Mouse (Mus musculus) lung, postnatal 0 days (tissue): ENCODE measurements around the gene Sept10. TPM values are rescaled to one million over a fixed set of nuclear protein-coding genes. Genes with fewer than 3 reads are reported as not detected.

Source experiments
- ATAC-seq: fragments of 200-750 bp; cut with Nextera tagmentation; 2 replicates; pipeline ENCODE4 v1.8.0; 2017; ENCODE audit warnings: moderate library complexity
- DNase-seq: peaks from one replicate; pipeline ENCODE4 v3.0.0-alpha.2; 2016; ENCODE audit warnings: low spot score
- H3K27ac ChIP-seq: fragments of 300-500 bp; sonication (generic); 2 replicates; pipeline ENCODE4 v1.5.1; 2014; ENCODE audit warnings: antibody characterized with exemption, mild to moderate bottlenecking, low read length, mixed read lengths
- H3K27me3 ChIP-seq: fragments of 300-500 bp; sonication (generic); replicated peaks from 2 replicates; pipeline ENCODE4 v1.6.1; 2014; ENCODE audit warnings: low read length, mixed read lengths; ENCODE audit not compliant: insufficient read depth
- H3K36me3 ChIP-seq: fragments of 300-500 bp; sonication (generic); 2 replicates; pipeline ENCODE4 v1.6.1; 2014; ENCODE audit warnings: low read length, mixed read lengths; ENCODE audit not compliant: insufficient read depth
- H3K4me1 ChIP-seq: fragments of 300-500 bp; sonication (generic); 2 replicates; pipeline ENCODE4 v1.6.1; 2014; ENCODE audit warnings: antibody characterized with exemption, low read depth, low read length, mixed read lengths; ENCODE audit not compliant: insufficient read depth
- H3K4me2 ChIP-seq: fragments of 300-500 bp; sonication (generic); replicated peaks from 2 replicates; pipeline ENCODE4 v1.6.1; 2014; ENCODE audit warnings: low read depth, mild to moderate bottlenecking, low read length, moderate library complexity, mixed read lengths
- H3K4me3 ChIP-seq: fragments of 300-500 bp; sonication (generic); 2 replicates; pipeline ENCODE4 v1.5.1; 2014; ENCODE audit warnings: low read depth, low read length
- H3K9ac ChIP-seq: fragments of 300-500 bp; sonication (generic); replicated peaks from 2 replicates; pipeline ENCODE4 v1.6.1; 2014; ENCODE audit warnings: low read depth, mild to moderate bottlenecking
- H3K9me3 ChIP-seq: fragments of 300-500 bp; sonication (generic); 2 replicates; pipeline ENCODE4 v1.6.1; 2016; ENCODE audit warnings: low read length, mixed read lengths
- CTCF ChIP-seq: IDR thresholded peaks from 2 replicates; pipeline ENCODE4 v1.5.1; 2016; ENCODE audit warnings: antibody characterized with exemption, mild to moderate bottlenecking
- EP300 ChIP-seq: IDR thresholded peaks from 2 replicates; pipeline ENCODE4 v1.6.1; 2016; ENCODE audit warnings: antibody characterized with exemption, mild to moderate bottlenecking, control low read depth
- WGBS: fragments of 180-500 bp; shearing (Covaris S2); extraction: QIAGEN DNeasy Blood & Tissue Kit; methylation state at CpG from one replicate; pipeline ENCODE4 v1.1.7; 2014; 5-methylcytosine and 5-hydroxymethylcytosine counted together
- polyA plus RNA-seq: library from polyadenylated mRNA; unstranded; fragments of >200 nt; fragmentation: Nextera tagmentation; extraction: Ambion mirVana; gene quantifications from 2 replicates; pipeline ENCODE4 v1.2.1, GENCODE M21; 2015

Gene Sept10
- polyA plus RNA-seq, 1 experiment from 2014 or later, result 42.2 TPM

- H3K4me3 ChIP-seq, result no peak overlapping the region
- no peak overlapping the region for H3K4me2 ChIP-seq
- DNase-seq (no peak), ATAC-seq (no peak)
- no peak overlapping the region for H3K9ac ChIP-seq
- no peaks in the 10 kb centered on the region for H3K27me3 ChIP-seq
- H3K27ac ChIP-seq, result no peak overlapping the region
- TF ChIP-seq EP300, result no peak
- no peak for TF ChIP-seq CTCF
- 56% methylated on average over 4 of the region's 4 CpGs for WGBS
- H3K4me1 ChIP-seq, result no peaks in the 10 kb centered on the region
- H3K9me3 ChIP-seq, result no peaks in the 10 kb centered on the region
- no peaks in the 10 kb centered on the region for H3K36me3 ChIP-seq
These were observed 59.3 kb downstream of the Sept10 start for GRCm38 (mm10) chr10:59162185-59162897.

- Histone ChIP-seq H3K27ac (no peak overlapping the region), H3K36me3 (no peaks in the 10 kb centered on the region), H3K9me3 (no peaks in the 10 kb centered on the region), H3K4me3 (no peak overlapping the region), H3K27me3 (no peaks in the 10 kb centered on the region), H3K4me1 (no peaks in the 10 kb centered on the region), H3K9ac (no peak overlapping the region), H3K4me2 (no peak overlapping the region)
- WGBS, result 66% methylated on average over 3 of the region's 3 CpGs
- no peak for DNase-seq
- no peak for ATAC-seq
- no peak for TF ChIP-seq CTCF
- no peak for TF ChIP-seq EP300
These were observed 63.0 kb downstream of the Sept10 start for GRCm38 (mm10) chr10:59158627-59159026.

- Histone ChIP-seq H3K4me1 (no peaks in the 10 kb centered on the region), H3K9ac (no peak overlapping the region), H3K9me3 (no peaks in the 10 kb centered on the region), H3K36me3 (no peaks in the 10 kb centered on the region), H3K27ac (no peak overlapping the region), H3K4me2 (no peak overlapping the region), H3K27me3 (no peaks in the 10 kb centered on the region), H3K4me3 (no peak overlapping the region)
- no peak for DNase-seq
- no peak for ATAC-seq
- TF ChIP-seq EP300, result no peak
- TF ChIP-seq CTCF, result peak; percentile 49
- WGBS, result 26% methylated on average over 5 of the region's 5 CpGs
These were observed 69.0 kb downstream of the Sept10 start for GRCm38 (mm10) chr10:59152544-59153081.

GRCm38 (mm10) chr10:59150938-59151657 is 70.5 kb downstream of the Sept10 start:
- 77% methylated on average over 10 of the region's 10 CpGs for WGBS
- no peak overlapping the region for H3K4me3 ChIP-seq
- ATAC-seq (no peak), DNase-seq (no peak)
- H3K9ac ChIP-seq, result no peak overlapping the region
- TF ChIP-seq CTCF (no peak), EP300 (no peak)
- H3K9me3 ChIP-seq, result no peaks in the 10 kb centered on the region
- H3K4me1 ChIP-seq, result no peaks in the 10 kb centered on the region
- no peaks in the 10 kb centered on the region for H3K36me3 ChIP-seq
- H3K4me2 ChIP-seq, result no peak overlapping the region
- H3K27ac ChIP-seq, result no peak overlapping the region
- H3K27me3 ChIP-seq, result no peaks in the 10 kb centered on the region

- ATAC-seq, result peak; percentile 86
- DNase-seq, result peak; percentile 91
- H3K27ac ChIP-seq, result no peak overlapping the region
- TF ChIP-seq EP300 (no peak), CTCF (peak; percentile 80)
- no peak overlapping the region for H3K4me2 ChIP-seq
- H3K4me1 ChIP-seq, result no peaks in the 10 kb centered on the region
- no peak overlapping the region for H3K4me3 ChIP-seq
- no peaks in the 10 kb centered on the region for H3K9me3 ChIP-seq
- H3K27me3 ChIP-seq, result no peaks in the 10 kb centered on the region
- H3K36me3 ChIP-seq, result no peaks in the 10 kb centered on the region
- 9% methylated on average over 8 of the region's 8 CpGs for WGBS
- no peak overlapping the region for H3K9ac ChIP-seq
These were observed 71.7 kb downstream of the Sept10 start for GRCm38 (mm10) chr10:59149956-59150383.

- DNase-seq (no peak), ATAC-seq (no peak)
- H3K9me3 ChIP-seq, result no peaks in the 10 kb centered on the region
- no peak overlapping the region for H3K9ac ChIP-seq
- no peaks in the 10 kb centered on the region for H3K27me3 ChIP-seq
- no peak overlapping the region for H3K27ac ChIP-seq
- no peak overlapping the region for H3K4me2 ChIP-seq
- H3K36me3 ChIP-seq, result no peaks in the 10 kb centered on the region
- H3K4me3 ChIP-seq, result no peak overlapping the region
- H3K4me1 ChIP-seq, result peaks cover 6% of the 10 kb centered on the region
- WGBS, result 64% methylated on average over 8 of the region's 8 CpGs
- no peak for TF ChIP-seq EP300
- TF ChIP-seq CTCF, result no peak
These were observed 88.1 kb downstream of the Sept10 start for GRCm38 (mm10) chr10:59133478-59134009.
